Mouse (Mus musculus) myocyte (in vitro differentiated cells): Measurements from ENCODE around the gene Fkrp. TPM values are rescaled to one million over a fixed set of nuclear protein-coding genes. Genes with fewer than 3 reads are reported as not detected.

ENCODE experiments used
- H3K27me3 ChIP-seq: one replicate; pipeline ENCODE4 v1.6.1; 2011; ENCODE audit not compliant: control insufficient read depth, insufficient read depth, insufficient read length
- H3K36me3 ChIP-seq: one replicate; pipeline ENCODE4 v1.6.1; 2011; ENCODE audit not compliant: control insufficient read depth, insufficient read depth
- H3K4me2 ChIP-seq: one replicate; pipeline ENCODE4 v1.6.1; 2011; ENCODE audit warnings: low read depth, control low read depth
- H3K4me3 ChIP-seq: one replicate; pipeline ENCODE4 v1.5.1; 2011; ENCODE audit warnings: mild to moderate bottlenecking, control low read depth, moderate library complexity
- H3K79me2 ChIP-seq: one replicate; pipeline ENCODE4 v1.6.1; 2011; ENCODE audit not compliant: control insufficient read depth, insufficient read depth
- H3ac ChIP-seq: one replicate; pipeline ENCODE4 v1.6.1; 2011; ENCODE audit not compliant: control insufficient read depth, insufficient read length
- CEBPB ChIP-seq: IDR thresholded peaks from 2 replicates; pipeline ENCODE4 v1.6.1; 2011; ENCODE audit warnings: mild to moderate bottlenecking, moderate library complexity; ENCODE audit not compliant: poor library complexity, insufficient read depth, severe bottlenecking
- E2F4 ChIP-seq: IDR thresholded peaks from one replicate; pipeline ENCODE4 v1.6.1; 2011; ENCODE audit warnings: mild to moderate bottlenecking, control low read depth, moderate library complexity; ENCODE audit not compliant: insufficient read depth
- MAX ChIP-seq: IDR thresholded peaks from one replicate; pipeline ENCODE4 v1.6.1; 2011; ENCODE audit warnings: low read depth, mild to moderate bottlenecking, control low read depth
- MYOD1 ChIP-seq, 3 experiments: IDR thresholded peaks; one replicate each; pipeline ENCODE4 v1.6.1; 2011; ENCODE audit warnings: control low read depth in 2 of 3, low read depth in 2 of 3, mild to moderate bottlenecking in 2 of 3, moderate library complexity in 1 of 3; ENCODE audit not compliant: insufficient read length in 2 of 3, control insufficient read depth in 1 of 3
- MYOG ChIP-seq, 3 experiments: IDR thresholded peaks; one replicate each; pipeline ENCODE4 v1.6.1; 2011; ENCODE audit warnings: control low read depth in 2 of 3, low read depth in 2 of 3, mild to moderate bottlenecking in 2 of 3; ENCODE audit not compliant: insufficient read length in 2 of 3, control insufficient read depth in 1 of 3, insufficient read depth in 1 of 3
- POLR2A ChIP-seq: IDR thresholded peaks from one replicate; pipeline ENCODE4 v1.6.1; 2011; ENCODE audit warnings: low read depth, mild to moderate bottlenecking, control low read depth, moderate library complexity; ENCODE audit not compliant: insufficient read length
- POLR2AphosphoS2 ChIP-seq: IDR thresholded peaks from one replicate; pipeline ENCODE4 v1.6.1; 2011; ENCODE audit warnings: low read depth, control low read depth; ENCODE audit not compliant: insufficient read length
- REST ChIP-seq: IDR thresholded peaks from one replicate; pipeline ENCODE4 v1.6.1; 2011; ENCODE audit warnings: mild to moderate bottlenecking, control low read depth, moderate library complexity; ENCODE audit not compliant: insufficient read depth, insufficient read length
- SRF ChIP-seq: IDR thresholded peaks from one replicate; pipeline ENCODE4 v1.6.1; 2011; ENCODE audit warnings: low read depth; ENCODE audit not compliant: control insufficient read depth, insufficient read length
- TCF12 ChIP-seq: IDR thresholded peaks from one replicate; pipeline ENCODE4 v1.6.1; 2011; ENCODE audit warnings: mild to moderate bottlenecking, control low read depth; ENCODE audit not compliant: poor library complexity, insufficient read depth, severe bottlenecking
- TCF3 ChIP-seq: IDR thresholded peaks from one replicate; pipeline ENCODE4 v1.6.1; 2011; ENCODE audit warnings: low read depth, control low read depth; ENCODE audit not compliant: insufficient read length
- USF1 ChIP-seq: IDR thresholded peaks from one replicate; pipeline ENCODE4 v1.6.1; 2011; ENCODE audit warnings: low read depth, mild to moderate bottlenecking, control low read depth, moderate library complexity
- polyA plus RNA-seq: library from polyadenylated mRNA; unstranded; fragments of >200 nt; fragmentation: generic; extraction: Trizol; gene quantifications from one replicate; pipeline ENCODE4 v1.2.1, GENCODE M21; 2012; ENCODE audit warnings: missing spikeins

Fkrp gene
- 26.7 TPM for polyA plus RNA-seq

- H3K4me2 ChIP-seq = peak within 1 kb of the TSS; percentile 86
- H3K36me3 ChIP-seq = peaks cover 4% of the 10 kb centered on the region
- H3K27me3 ChIP-seq = no peaks in the 10 kb centered on the region
- peaks cover 54% of the 10 kb centered on the region for H3K79me2 ChIP-seq
- H3ac ChIP-seq = peak within 1 kb of the TSS; percentile 99
- TF ChIP-seq MYOG (IDR thresholded peaks at IDR 0.05; ENCODE audit: control insufficient read depth in 1 of 3, insufficient read depth in 1 of 3, insufficient read length in 2 of 3, low read depth in 2 of 3) = no peak
- TF ChIP-seq POLR2A = peak; percentile 67
- peak within 1 kb of the TSS; percentile 87 for H3K4me3 ChIP-seq
These were observed at the start of gene Fkrp for GRCm38 (mm10) chr7:16816475-16817122. Fkrp (minus strand) TSS chr7:16816732.

GRCm38 (mm10) chr7:16859902-16860651 lies 43.5 kb upstream of the Fkrp start:
- Histone ChIP-seq H3K4me3 (no peak overlapping the region), H3K36me3 (peaks cover 2% of the 10 kb centered on the region), H3K79me2 (no peaks in the 10 kb centered on the region), H3K4me2 (no peak overlapping the region), H3ac (no peak overlapping the region), H3K27me3 (no peaks in the 10 kb centered on the region)
- no peak for TF ChIP-seq POLR2A

GRCm38 (mm10) chr7:16858336-16858735 lies 41.8 kb upstream of the Fkrp start:
- Histone ChIP-seq H3K4me2 (no peak overlapping the region), H3K79me2 (no peaks in the 10 kb centered on the region), H3ac (no peak overlapping the region), H3K36me3 (no peaks in the 10 kb centered on the region), H3K27me3 (no peaks in the 10 kb centered on the region), H3K4me3 (no peak overlapping the region)
- TF ChIP-seq POLR2AphosphoS2 (no peak), MYOG (IDR thresholded peaks at IDR 0.05; ENCODE audit: control insufficient read depth in 1 of 3, insufficient read depth in 1 of 3, insufficient read length in 2 of 3, low read depth in 2 of 3) (no peak), MYOD1 (IDR thresholded peaks at IDR 0.05; ENCODE audit: control insufficient read depth in 1 of 3, insufficient read length in 2 of 3, low read depth in 2 of 3) (no peak), CEBPB (no peak), E2F4 (no peak), USF1 (no peak), TCF3 (no peak), TCF12 (no peak), MAX (no peak), SRF (no peak)

GRCm38 (mm10) chr7:16853302-16853831 lies 36.8 kb upstream of the Fkrp start:
- Histone ChIP-seq H3K36me3 (no peaks in the 10 kb centered on the region), H3K4me3 (no peak overlapping the region), H3K27me3 (no peaks in the 10 kb centered on the region), H3K4me2 (no peak overlapping the region), H3K79me2 (no peaks in the 10 kb centered on the region), H3ac (no peak overlapping the region)
- TF ChIP-seq CEBPB (no peak), SRF (no peak), MYOG (IDR thresholded peaks at IDR 0.05; ENCODE audit: control insufficient read depth in 1 of 3, insufficient read depth in 1 of 3, insufficient read length in 2 of 3, low read depth in 2 of 3) (no peak), MAX (no peak), MYOD1 (IDR thresholded peaks at IDR 0.05; ENCODE audit: control insufficient read depth in 1 of 3, insufficient read length in 2 of 3, low read depth in 2 of 3) (no peak), REST (no peak), POLR2AphosphoS2 (no peak), TCF12 (no peak), USF1 (no peak), E2F4 (no peak), POLR2A (no peak), TCF3 (no peak)

- no peaks in the 10 kb centered on the region for H3K79me2 ChIP-seq
- no peak overlapping the region for H3ac ChIP-seq
- H3K4me2 ChIP-seq = no peak overlapping the region
- no peaks in the 10 kb centered on the region for H3K27me3 ChIP-seq
- no peak for TF ChIP-seq TCF12
- no peak for TF ChIP-seq CEBPB
- no peak for TF ChIP-seq REST
- TF ChIP-seq MAX = no peak
- no peak for TF ChIP-seq MYOG (IDR thresholded peaks at IDR 0.05; ENCODE audit: control insufficient read depth in 1 of 3, insufficient read depth in 1 of 3, insufficient read length in 2 of 3, low read depth in 2 of 3)
- no peak for TF ChIP-seq POLR2AphosphoS2
- no peak for TF ChIP-seq SRF
- no peak for TF ChIP-seq TCF3
- TF ChIP-seq POLR2A = no peak
- TF ChIP-seq MYOD1 (IDR thresholded peaks at IDR 0.05; ENCODE audit: control insufficient read depth in 1 of 3, insufficient read length in 2 of 3, low read depth in 2 of 3) = no peak
- no peak for TF ChIP-seq USF1
- TF ChIP-seq E2F4 = no peak
- no peaks in the 10 kb centered on the region for H3K36me3 ChIP-seq
- H3K4me3 ChIP-seq = no peak overlapping the region
These were observed 35.1 kb upstream of the Fkrp start for GRCm38 (mm10) chr7:16851636-16852035.
